Mouse (Mus musculus) T-helper 17 cell (primary cell): Measurements from ENCODE around the gene Dapl1.

Experiments used
- in situ Hi-C, 2 experiments: fragments of 300-600 bp; cut with MboI, MseI; formaldehyde crosslinking; loops; 1 replicate in 1 of 2; 2 replicates in 1 of 2; pipeline ENCODE4 v1.15.1; 2025; ENCODE audit warnings: high pct_unique_total_duplicates in 2 of 2

Dapl1 gene

GRCm38 (mm10) chr2:59533971-59534748, 49.7 kb downstream of the Dapl1 start:
- in situ Hi-C loops, result no loop called here

DNA sequence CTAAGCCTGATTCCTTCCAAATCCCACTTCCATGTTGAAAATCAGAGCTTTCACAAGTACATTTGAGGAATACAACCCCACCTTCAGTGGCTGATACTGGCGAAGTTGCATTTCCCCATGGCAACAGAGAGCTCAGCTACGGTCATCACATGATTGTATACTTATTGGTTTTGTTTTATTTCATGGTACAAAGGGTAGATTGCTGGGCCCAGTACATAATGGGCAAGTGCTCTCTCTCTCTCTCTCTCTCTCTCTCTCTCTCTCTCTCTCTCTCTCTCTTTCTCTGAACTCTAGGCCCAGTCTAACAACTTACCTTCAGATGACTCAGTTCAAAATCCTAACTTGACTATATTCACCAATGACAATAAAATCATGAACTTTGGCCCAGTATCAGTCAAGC, 52.5 kb downstream of the Dapl1 start:
- in situ Hi-C loops, result no loop called here

DNA sequence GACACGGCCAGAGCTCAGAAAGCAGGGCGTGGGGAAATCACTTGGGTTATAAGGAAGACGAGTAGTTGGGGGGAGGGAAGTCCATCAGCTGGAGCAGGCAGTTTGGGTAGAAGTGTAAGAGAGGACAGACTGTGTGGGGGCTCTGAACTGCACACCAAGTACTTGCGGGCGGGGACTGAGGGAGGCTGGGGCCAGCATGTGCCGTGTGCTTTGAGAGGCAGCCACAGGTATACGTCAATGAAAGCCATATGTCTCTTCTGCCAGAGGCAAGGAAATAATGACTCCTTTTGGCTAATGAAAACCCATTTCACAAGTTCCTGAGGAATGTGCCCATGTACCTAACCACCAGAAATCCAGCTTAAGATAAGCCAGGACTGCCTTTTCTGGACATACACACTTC, 53.6 kb downstream of the Dapl1 start:
- in situ Hi-C loops, result no loop called here

DNA sequence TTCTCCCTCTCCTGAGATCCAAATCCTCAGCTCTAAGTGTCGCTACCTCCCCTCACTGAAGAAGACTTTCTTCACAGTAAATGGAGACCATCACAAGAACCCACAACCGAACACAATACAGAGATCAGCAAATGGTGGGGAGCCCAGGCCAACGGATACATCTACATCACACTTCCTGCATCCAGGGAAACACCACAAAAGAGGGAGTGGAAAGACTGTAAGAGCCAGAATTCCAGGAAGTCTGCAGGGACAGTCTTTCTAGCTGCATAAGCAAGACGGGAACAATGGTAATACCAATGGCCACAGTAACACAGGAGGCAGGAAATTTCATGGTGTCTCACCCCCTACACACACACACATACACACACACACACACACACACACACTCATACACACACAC, 55.3 kb downstream of the Dapl1 start:
- in situ Hi-C loops, result loop anchor here in 1 of 2 experiments (5.0 kb wide), 1 partner anchor 208 kb away; no protein-coding TSS in a partner anchor

GRCm38 (mm10) chr2:59541121-59541887, 56.9 kb downstream of the Dapl1 start:
- in situ Hi-C loops, result loop anchor here in 1 of 2 experiments (5.0 kb wide), 1 partner anchor 206 kb away; no protein-coding TSS in a partner anchor

DNA sequence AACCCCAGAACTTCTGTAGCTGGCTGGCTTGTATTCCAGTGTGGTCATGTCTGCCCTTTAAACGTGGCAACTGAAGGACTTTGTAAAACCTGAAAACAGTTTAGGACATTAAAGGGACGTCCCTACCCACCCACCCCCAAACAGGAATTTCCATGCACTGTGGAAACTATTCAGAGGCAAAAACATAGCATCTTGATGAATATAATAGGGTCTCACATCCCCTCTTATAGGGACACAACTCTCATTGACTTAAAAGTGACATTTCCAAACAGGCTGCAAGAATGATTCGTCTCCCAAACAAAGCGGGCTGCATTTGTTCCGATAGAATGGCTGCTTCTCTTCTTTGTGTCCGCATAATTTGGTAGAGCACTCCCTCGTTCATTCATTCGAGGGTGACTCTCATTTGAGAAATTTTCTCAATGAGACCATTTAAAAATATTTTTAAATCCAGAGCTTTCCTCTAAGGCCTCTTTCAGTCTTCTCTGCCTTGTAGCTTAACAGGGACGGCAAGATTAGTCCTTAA, 59.2 kb downstream of the Dapl1 start:
- in situ Hi-C loops, result loop anchor here in 1 of 2 experiments (5.0 kb wide), 1 partner anchor 204 kb away; no protein-coding TSS in a partner anchor

DNA sequence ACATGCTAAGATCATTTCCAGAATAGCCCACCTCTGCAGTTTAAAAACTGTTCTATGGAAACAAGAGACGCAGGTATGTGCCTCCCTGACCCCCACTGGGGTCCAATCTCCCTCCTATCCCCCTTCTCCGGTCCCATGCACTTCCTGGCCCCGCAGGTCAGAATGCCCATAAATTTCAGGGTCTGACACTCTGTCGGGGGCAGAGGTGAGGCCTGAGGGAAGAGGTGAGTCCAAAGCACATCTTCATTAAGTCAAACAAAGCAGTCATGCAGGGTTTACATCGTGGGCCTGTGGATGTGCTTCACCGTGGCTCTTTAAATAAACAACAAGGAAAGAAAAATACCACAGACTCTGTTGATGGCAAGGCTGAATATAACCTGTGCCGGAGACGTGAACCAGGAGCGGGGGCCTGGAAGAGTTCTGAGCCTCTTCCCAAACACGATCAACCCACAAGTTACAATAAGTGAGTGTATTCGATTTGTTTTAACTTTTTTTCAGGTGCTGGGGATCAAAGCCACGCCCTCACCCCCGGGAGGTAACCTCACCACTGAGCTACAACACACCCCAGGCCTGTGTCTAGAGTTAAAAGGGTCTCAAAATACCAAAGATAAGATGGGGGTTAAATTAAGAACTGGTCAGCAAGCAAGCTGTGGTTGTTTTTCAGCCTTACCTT, 59.9 kb downstream of the Dapl1 start:
- in situ Hi-C loops, result loop anchor here in 1 of 2 experiments (5.0 kb wide), 1 partner anchor 203 kb away; no protein-coding TSS in a partner anchor

DNA sequence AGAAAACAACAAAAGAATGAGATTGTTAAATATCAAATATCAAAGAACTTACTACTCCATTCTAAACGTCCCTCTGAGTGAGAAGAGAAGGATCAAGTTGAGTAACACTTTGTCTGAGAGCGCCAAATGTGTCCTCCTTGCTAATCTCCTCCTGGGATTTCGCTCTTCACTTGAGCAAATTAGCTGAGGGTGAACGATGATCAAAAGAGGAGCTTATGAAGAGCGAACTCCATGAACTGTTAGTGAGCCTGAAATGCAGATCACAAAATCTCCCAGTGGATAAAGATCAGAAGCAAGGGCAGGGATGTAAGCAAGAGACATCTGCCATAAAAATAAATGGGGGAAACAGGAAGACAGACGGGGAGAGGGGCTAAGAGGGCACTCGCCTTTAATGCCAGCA, 60.5 kb downstream of the Dapl1 start:
- in situ Hi-C loops, result loop anchor here in 1 of 2 experiments (5.0 kb wide), 1 partner anchor 207 kb away; no protein-coding TSS in a partner anchor

GRCm38 (mm10) chr2:59547369-59548099, 63.1 kb downstream of the Dapl1 start:
- in situ Hi-C loops, result loop anchor here in 1 of 2 experiments (5.0 kb wide), 1 partner anchor 205 kb away; no protein-coding TSS in a partner anchor

DNA sequence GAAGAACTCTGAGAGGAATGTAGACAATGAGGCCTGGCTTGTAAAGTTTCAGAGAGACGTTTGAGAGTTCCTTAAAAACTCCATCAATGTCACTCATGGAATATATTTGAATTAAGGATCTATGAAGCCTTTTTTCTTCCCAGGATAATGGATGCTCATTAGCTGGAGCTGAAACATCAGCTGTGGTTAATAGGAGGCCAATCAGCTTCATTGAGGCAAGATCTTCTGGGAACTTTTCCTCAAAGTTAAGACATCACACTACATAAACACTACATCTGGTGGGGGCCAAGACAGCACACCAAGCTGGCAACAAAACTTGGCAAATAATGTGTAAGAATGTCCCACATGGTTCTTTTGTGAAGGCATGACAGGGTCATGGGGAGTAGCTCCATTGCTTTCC, 68.3 kb downstream of the Dapl1 start:
- in situ Hi-C loops, result no loop called here

DNA sequence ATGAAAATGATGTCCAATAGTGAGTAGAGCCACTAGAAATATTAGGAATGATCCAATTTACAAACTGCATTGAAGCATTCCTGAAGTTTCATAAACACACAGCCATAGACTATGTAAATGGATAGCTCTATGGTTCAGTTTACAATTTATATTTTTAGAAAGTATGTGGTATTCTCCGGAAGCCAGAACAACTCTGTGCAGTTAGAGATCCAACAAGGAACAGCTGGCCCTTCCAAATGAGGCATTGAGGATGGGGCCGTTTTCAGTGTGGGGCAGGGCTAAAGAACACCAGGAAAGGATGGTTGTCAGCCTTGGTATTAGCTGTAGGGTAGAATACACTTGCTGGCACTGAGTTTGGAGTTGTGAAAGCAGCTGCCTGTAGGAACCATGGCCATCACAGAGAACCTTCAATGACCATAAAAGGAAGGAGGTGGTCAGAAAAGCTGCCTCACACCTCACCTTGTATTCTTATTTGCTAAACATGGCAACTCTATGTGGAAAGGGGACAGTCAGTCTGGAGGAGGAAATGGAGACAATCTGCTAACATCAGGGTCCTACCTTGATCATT, 70.0 kb downstream of the Dapl1 start:
- in situ Hi-C loops, result no loop called here
